Mouse (Mus musculus) embryo, embryonic 9.5 days (tissue): ENCODE data around the gene Slc1a7.

ENCODE experiments used
- DNase-seq: peaks from one replicate; pipeline ENCODE4 v3.0.0-alpha.2; 2017; ENCODE audit errors: extremely low spot score

Slc1a7 gene

DNA sequence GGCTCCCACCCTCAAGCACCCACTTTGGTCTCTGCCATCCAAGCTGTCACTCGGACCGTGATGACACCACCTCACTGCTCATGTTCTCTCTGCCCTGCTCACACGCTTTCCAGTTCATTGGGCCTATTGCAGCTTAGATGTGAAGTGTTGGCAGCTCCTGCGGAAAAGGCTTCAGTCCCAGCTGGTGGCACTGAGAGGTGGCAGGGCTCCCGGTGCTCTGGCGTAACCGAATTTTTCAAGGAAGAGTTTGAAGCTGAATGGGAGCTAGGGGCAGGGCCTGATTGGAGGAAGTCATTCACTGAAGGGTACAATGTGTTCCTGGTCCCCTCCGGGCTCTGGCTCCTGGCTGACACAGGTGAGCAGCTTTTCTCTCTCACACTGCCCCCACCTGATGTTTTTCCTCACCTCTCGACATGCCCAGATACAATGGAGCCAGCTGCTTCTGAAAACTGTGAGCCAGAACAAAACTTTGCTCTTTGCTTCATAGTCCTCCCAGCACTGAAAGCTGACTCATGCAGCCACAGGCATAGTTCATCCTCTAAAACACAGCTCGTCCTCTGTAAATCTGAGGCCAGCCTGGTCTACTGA, 83.6 kb downstream of the Slc1a7 start:
- DNase-seq: no peak

DNA sequence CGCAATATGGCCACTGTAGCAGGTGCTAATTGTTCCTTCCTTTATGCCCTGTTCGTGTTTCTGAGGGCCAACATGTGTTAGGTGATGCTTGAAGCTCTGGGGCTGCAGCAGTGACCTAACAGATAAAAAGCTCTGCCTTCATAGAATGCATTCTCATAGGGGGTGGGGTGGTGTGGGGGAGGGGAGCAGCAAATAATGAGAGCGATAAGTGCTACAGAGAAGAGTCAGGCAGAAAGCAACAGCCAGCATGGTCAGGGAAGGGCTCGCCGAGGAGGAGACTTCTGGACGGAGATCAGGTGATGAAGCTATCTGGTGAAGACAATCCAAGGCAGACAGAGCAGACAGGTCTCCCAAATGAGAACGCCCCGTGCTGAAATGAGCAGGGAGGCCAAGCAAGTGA, 84.5 kb downstream of the Slc1a7 start:
- DNase-seq: no peak

DNA sequence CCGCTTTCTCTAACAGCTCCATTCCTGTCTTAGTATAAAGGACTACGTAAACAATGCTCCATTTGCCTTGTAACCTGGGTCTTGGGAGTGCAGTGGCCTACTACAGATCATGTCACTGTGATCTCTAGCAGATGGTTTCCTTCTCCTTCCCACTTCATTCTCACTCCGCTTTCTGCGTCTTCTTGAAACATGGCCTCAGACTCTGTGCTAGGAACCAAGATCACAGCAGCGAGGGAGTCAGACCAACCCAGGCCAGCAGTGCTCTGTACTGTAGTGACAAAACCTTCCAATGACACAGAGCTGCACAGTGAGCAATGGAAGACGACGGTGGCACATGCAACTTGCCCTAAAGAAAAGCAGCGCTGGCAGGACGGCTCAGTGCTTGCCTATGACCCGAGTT, 87.7 kb downstream of the Slc1a7 start:
- DNase-seq: no peak

DNA sequence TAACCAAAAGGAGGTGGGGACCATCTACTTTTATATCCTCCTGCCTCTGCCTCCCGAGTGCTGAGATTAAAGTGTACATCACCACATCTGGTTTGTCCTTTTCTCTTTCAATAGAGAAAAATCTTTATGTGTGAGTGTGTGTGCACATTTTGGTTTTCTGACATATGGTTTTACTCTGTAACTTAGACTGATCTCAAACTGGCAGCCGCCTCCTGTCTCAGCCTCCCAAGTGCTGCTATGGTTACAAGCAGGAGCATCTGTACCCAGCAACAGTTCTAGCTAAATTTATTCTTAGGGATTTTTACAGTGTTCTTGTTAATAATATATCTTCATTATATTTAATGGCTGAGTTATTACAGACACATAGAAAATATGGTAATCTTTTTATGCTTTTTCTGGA, 89.1 kb downstream of the Slc1a7 start:
- DNase-seq: no peak

DNA sequence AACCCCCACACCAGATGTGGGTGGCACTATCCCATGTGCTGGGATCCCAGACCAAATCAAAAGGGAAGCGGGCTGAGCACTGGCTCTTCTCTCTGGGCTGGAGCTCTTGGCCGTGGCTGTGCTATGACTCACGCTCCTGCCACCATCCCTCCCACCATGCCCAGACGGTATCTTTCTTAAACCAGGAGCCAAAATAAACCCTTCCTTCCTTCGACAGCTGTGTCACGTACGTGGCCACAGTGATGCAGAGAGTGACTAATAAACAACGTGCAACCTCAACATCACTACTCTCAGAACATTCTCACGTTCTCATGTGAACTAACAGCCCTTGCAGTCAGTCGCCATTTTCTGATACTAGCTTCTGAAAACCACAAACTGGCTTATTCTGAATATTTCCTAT, 90.0 kb downstream of the Slc1a7 start:
- no peak for DNase-seq

DNA sequence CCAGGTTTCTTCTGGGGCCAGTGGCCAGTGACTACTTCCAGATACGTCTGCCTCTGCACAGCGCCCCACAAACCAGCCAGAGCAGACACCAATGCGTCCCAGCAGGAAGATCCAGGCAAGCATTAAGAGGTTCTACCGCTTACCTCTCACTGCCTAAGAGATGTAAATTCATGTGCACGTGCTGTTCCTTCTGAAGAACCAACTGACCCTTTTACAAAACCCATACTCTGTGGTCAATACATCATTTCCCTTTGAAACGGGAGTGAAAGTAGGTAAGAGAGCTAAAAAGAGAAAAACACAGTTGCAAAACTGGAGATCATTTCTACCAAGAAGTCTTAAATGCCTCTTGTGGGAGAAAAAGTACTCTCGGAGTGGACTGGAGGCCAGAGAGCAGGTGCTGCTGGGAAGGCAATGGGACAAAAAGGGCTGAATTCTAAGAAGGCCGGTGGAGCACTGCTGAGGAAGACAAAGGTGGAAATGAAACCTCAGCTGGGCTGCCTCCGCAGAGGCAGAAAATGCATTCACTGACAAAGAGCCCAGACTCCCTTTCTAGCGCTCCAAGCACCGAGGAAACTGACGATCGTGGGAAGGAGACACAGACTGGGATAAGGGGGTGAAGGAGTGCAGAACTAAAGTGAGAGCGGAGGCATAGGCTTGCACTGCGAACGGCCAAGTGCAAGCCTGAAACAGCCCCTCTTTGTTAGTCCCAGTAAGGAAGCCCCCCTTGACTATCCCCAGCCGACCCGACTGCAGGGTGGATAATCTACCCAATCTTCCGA, 91.7 kb downstream of the Slc1a7 start:
- DNase-seq: no peak

DNA sequence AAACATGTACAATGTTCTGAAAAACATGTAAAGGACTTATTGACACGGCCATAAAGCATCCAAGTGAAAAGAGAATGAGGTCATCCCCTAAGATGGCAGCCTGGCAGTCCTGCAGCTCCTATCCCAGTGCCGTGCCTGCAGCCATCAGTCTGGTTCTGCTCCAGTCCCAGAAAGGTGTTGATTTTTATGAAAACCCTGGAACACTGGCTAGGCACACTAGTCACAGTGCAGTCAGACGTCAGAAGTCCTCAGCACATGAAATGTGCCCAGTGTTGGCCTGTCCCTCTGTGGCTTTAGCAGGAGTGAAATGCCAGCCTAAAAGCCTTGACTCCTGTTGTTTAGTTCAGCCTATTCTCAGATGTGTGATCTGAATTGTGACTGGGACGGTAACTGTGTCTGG, 92.6 kb downstream of the Slc1a7 start:
- no peak for DNase-seq

DNA sequence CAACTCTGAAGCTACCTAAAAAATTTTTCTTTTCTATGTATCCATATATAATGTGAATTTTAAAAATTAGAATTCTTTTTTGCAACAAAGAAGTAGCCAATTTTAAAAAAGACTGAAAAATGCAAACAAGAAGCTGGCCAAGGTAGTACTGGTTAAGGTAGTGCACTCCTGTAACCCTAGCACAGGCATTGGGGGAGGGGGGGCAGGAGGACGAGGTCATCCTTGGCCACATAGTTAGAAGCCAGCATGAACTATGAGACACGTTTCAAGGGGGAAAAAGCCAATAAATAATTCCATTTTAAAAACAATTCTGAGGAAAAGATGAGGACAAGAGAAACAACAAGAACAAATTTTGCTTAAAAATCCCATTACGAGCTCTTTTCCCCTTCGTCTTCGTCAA, 94.4 kb downstream of the Slc1a7 start:
- no peak for DNase-seq
